Mouse (Mus musculus) embryo, embryonic 11 days (tissue): ENCODE measurements around the gene Psmb3.
"Not testable (repeated sequence)": the region's sequence is repeated elsewhere in the genome, so short reads cannot be mapped to it uniquely, and the experiment has no call there.

Experiments
- DNase-seq: peaks from one replicate; pipeline ENCODE4 v3.0.0-alpha.2; 2015

Gene Psmb3

DNA sequence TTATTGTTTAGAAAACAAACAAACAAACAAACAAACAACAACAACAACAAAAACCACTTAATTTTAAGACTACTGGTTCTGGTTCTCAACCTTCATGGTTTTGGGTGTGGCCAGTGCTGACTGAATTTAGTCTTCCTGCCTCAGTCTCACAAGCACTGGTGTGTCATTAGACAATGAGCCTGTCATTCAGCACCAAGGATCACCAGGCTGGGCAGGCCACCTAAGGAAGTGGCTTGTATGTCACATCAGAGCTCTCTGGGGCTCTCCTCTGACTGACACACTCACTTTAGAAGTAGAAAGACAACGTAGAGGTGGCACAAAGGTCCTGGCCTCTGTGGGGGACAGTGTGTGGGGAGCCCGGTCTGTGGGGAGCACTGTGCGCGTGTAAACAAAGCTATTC, 15.8 kb downstream of the Psmb3 start:
- DNase-seq: no peak

DNA sequence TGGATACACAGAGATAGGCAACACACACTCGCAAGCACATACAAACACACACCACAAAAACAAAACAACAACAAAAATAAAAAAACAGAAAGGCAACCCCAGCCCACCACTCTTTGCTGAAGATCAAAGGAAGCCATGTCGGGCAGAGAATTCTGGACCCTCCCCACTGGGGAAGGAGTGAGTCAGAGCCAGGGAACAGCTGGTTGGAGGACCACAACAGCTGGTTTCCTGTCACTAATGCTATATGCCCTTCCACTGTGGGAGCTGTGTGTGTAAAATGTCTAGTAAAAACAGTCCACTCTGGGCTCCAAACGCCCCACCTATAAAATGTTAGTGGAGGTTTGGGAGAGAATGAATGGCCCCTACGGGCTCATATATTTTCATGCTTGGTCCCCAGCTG, 18.1 kb downstream of the Psmb3 start:
- no peak for DNase-seq

DNA sequence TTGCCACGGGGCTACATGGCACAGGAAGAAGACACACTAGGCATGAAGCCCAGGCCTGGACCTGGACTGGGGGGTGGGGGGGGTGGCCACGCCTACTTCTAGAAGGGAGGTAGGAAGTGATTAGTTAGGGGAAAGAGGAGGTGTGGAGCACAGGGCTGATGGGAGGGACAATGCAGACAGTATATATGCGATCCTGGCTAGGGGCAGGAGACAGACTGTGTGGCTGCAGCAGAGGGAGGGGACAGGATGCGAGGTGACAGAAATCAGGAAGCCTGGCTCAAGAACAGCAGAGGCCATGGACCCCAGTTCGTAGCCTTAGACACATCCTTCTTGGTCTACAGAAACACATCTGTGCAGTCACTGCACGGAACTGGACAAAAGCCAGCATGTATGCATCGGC, 20.5 kb downstream of the Psmb3 start:
- DNase-seq: no peak

DNA sequence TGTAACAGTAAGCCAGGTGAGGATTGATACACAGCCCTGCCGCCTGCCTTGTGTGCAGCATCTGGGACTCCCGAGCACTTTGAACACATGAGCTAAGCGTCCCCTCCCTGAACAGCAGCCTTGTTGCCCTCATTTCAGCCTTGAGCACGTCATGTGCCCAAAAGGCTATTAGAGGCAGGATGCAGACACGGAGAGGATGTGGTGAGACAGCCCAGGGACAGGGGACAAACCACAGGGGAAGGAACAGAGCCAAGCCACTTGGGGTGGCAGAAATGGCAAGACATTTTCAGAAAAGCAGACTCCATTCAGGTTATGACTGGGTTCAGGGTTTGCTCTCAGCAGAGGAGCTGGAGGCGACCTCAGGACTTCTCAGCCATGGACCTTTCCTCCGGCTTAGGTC, 25.1 kb downstream of the Psmb3 start:
- DNase-seq: no peak

DNA sequence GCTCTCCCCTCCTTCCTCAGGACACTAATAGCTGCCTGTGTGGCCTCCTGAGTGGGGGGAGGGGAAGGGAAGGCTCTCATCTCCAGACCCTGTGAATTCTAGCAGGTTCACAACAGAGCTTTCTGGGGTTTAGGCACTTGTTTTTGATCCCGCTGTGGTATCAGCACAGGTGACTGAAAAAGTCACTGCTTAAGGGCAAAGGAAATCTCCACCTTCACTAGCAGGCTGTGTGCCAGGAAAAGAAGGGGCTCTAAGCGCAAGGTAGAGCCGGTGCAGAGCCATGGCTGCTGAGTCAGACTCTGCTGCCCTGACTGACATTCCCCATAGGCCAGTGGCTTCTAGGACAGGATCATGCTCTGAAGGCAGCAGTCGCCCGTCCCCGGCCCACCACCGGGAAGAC, 25.5 kb downstream of the Psmb3 start:
- no peak for DNase-seq

DNA sequence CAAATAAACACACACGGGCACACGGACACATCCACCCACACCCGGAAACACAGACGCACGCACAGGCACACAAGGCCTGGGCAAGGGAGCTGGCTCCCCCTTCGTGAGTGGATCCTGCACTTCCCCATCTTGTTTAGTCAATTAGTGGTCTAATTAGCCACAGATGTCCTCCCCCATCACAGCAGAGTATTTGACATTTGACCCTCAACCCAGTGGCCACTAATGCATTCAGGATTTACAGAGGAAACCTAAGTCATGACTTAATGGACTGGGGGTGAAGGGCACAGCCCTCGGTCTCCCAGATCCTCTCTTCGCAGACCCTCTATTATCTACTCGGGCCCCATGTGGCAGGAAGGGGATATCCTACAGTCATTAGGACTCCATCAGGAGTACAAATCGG, 30.5 kb downstream of the Psmb3 start:
- DNase-seq: peak; percentile 59

DNA sequence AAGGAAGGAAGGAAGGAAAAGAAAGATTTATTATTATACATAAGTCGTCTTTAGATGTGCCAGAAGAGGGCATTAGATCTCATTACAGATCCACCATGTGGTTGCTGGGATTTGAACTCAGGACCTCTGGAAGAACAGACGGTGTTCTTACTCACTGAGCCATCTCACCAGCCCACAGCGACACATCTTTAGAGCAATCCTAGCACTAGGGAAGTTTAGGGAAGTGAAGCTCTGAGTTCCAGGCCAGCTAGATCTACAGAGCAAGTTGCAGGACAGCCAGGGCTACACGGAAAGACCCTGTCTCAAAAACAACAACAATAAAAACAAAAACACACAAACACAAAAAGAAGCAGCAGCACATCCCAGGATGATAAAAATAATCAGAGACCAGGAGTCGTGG, 31.6 kb downstream of the Psmb3 start:
- not testable (repeated sequence) for DNase-seq

DNA sequence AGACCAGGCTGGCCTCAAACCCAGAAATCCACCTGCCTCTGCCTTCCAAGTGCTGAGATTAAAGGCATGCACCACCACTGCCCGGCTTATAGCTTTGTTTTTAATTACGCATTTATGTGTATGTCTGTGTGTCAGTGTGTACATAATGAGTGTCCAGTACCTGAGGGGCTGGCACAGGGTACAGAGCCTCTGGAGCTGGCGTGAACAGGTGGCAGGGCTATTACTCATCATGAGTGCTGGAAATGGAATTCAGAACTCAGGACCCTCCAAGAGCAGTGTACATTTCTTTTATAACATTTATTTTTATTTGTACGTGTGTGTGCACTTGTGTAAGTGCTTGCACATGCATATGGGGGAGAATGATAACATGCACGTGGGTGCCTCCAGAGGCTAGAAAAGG, 33.4 kb downstream of the Psmb3 start:
- no peak for DNase-seq

DNA sequence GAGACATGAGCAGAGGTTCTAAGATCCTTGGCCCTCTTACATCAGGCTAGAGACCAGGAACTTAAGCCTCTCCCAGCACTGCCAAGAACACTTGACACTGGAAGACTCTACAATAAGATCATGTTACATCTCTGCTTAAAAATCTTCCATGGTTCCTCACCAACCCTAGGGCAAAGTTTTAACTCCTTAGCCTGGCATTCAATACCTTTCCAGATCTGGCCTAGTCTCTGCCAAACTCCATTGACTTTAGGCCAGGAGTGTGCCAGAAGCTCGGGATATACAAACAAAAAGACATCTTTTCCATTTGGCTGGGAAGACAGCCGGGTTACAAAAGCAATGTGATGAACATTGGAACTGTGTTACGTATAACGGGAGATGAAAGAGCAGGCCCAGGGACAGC, 34.4 kb downstream of the Psmb3 start:
- DNase-seq: no peak

DNA sequence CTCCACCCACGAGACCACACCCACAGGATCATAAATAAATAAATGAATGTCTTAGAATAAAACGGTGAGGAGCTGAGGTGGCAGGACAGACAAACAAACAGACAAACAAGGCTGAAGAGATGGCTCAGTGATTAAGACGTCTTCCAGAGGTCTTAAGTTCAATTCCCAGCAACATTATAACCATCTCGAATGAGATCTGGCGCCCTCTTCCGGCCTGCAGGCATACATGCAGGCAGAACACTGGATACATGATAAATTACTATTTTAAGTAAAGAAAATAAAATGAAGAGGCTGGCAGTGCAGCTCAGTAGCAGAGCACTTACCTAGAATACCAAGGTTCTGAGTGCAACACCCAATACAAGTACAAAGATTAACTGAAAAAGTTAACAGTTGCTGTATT, 35.5 kb downstream of the Psmb3 start:
- peak; percentile 37 for DNase-seq

DNA sequence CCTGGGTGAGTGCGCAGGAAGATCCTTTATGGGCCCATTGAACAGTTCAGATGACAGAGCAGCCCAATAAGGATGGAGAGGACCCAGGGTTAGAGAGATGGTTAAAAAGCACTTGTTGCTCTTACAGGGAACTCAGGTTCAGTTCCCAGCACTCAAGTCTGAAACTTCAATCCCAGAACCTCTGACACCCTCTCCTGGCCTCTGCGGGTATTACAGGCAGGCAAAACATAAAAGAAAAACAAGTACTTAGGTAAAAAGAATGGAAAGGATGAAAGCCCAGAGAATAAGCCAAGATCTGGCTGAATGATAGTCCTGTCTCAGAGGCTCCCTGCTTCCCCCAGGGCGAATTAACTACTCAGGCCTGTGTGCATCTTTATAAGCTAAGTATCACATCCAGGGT, 36.0 kb downstream of the Psmb3 start:
- no peak for DNase-seq

DNA sequence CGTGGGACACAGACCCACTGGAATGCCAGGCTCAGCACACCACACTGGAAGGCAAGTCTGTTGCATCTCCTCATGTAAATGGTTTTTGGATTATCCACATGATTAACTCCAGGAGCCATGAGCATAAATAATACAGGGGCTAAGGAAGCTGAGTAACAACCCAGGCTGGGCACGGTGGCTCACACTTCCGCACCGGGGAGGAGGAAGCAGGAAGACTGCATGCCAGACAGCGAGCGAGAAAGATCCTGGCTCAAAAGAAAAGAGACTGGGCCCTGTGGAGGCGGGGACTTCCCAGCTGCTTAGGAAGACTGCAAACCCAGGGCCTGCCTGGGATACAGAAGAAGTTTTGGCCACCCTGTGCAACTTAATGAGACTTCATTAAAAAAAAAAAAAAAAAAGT, 37.0 kb downstream of the Psmb3 start:
- DNase-seq: peak; percentile 18

DNA sequence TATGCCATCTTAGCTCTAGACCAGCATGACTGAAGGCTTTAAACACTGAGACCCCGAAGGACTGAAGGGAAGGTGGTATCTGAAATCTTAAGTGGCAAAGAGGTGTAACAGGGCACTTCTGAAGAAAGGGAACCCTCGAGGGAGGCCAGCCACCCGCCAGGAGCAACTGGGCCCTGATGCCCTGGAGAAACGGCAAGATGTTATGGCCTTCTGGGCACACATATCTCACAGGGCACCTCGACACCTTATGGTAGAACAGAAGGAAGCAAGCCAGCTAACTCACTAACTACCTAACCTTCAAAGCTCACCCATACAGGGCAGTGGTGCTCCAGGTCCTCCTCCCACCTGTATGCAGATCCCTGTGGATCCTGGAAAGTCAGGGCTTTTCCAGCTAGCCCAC, 39.0 kb downstream of the Psmb3 start:
- DNase-seq: no peak

DNA sequence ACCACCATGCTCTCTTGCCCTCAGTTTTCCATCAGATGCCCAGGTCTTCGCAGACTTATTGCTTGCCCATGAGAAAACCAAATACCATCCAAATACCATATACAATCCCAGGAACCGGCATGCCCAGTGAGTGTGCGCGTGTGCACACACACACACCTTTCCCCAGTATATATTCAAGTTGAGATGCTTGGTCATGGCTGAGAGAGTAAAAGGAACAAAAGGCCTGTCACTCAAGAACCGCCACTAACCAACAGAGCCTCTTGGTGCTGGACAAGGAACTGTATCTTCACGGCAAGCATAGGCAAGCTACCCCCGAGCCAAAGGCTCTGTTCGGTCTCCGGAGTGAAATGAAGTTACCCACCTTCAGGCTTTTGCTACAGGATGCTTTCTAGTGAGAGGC, 39.4 kb downstream of the Psmb3 start:
- DNase-seq: no peak

DNA sequence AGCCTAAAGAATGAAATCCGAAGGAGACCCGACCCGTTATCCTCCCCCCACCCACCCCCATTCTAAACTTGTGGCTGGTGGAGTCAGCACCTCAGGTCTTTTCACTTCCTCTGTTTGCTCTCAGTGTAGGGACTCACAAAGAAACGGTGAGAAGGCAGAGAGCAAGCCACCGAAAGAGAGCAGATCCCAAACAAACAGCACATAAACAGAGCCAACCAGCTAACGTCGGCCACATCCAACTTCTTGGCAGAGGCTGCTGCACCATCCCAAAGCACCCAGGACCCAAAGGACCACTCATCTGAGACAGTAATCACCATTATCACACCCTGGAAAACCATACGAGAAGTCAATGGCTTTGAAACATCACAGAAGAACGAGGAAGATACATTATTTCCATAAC, 40.2 kb downstream of the Psmb3 start:
- DNase-seq: no peak

DNA sequence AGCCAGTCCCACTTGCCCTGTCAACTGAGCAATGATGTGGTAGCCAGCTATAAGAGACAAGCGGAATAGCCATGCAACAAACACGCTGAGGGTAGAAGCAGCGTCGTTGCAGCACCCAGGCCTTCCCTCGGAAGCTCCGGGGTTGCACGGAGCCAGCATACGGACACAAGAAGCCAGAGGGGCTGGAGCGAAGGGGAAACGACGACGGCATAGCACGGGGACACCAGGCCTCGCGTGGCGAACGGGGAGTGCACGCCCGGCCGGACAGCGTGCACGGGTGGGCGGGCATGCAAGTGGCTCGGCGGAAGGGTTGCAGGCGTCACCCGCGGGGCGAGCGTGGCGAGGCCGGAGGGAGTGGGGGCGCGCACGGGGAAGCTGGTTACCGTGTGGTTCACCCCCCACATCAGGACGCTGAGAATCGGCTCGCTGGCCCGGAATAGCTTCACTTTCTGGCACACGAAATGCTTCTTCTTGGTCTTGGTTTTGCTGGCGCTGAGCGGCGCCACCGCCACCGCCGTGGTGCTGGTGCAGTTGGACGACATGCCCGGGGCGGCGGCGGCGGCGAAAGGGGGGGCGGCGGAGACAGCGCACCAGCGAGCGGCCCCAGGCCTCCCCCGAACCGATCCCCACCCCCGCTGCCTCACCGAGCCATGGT, 41.0 kb downstream of the Psmb3 start, which contains the start of gene Pip4k2b:
TSS of gene Pip4k2b (minus strand) at position 642 of the 655 bp plus-strand sequence.
- DNase-seq: peak; percentile 68

DNA sequence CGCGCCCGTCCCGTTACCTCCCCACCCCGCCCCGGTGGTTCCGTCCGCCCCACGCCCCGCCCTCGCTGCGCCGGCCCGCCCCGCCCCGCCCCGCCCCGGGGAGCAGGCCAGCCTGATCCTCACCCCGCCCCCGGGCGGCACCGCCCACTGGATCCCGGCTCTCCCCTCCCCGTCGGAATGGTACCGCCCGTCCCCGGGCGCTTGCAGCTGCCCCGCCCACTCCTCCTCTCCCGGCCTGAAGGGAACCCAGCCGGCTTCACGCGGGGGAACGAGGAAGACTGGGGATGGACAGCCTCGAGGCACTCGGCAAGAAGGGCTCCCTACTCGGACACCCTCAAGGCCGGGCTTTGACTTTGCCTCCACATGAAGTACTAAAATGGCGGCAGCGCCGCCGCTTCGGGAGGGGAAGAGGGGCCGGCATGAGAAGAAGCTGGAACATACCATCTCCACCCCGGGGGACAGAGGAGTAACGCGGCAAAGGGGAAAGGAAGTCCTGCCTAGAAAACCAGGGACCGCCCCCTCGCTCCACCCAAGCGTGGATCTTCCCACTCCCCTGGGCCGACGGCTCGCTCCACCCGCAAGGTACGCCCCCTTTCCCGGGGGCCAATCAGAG, 41.6 kb downstream of the Psmb3 start:
- peak; percentile 99 for DNase-seq

DNA sequence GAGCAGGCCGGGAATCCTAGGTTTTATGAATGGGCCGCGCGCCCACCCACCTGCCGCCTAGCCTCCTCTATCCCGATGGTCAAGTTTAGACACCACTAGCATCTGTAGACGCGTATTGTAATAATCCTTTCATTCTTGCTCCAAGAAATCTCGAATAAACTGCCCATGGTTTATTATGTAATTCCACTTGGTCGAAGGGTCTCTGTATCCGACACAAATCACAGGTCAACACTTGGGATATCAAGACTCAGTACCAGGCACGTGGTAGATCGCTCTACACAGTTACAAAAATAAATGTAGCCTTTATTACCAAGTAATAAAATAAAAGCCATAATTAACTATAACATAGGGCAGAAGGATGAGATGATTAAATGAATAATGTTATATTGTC, 42.1 kb downstream of the Psmb3 start:
- no peak for DNase-seq

DNA sequence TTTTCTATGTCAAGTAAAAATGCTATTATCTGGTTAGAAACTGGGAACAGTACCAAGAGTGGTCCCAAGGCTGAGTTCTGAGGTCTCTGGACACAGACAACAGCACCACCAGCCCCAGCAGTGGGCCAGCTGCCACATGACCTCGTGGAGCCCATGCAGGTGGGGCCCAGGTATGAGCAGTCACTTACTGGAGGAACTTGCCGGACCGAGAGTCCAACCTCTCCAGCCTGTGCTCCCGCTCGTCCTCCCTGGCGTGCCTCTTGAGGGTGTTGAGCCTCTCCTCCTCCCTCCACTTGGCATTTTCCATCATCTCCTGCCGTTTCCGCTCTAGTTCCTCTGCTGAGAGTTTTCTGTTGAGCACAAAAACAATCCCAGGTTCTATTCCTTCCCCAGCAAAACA, 44.6 kb downstream of the Psmb3 start:
- DNase-seq: no peak

DNA sequence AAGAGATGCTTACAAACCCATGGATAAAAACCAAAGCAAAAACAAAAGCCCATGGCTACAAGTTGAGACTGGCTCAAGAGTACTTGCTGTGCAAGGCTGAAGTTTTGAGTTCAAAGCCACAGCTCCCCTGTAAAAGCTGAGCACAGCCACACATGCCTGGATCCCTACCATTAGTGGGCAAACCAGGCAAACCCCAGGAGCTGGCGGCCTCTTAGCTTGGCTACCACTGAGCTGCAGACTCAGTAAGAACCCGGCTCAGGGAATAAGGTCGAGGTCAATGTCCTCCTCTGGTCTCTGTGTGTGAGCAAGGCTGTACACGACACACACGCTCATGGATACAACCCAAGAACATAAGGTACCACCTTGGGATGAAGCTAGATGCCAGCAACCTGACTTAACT, 45.3 kb downstream of the Psmb3 start:
- no peak for DNase-seq

DNA sequence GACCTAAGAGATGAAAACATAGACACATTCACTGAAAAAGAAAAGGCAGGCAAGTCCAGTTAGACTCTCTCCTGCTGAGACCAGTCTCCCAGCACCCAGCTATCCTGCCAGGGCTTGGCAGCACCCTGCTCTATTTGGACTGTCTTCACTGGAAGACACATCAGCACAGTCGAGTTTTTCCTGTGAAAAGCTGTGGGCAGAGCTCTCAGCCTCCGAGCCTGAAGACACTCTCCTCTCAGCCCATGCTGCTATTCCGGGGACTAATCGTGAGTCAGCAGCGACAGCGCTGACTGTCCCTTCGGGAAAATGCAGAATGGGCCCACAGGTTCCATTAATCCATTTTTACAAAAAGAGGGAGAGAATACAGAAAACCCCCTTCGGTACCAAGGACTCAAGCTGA, 50.1 kb downstream of the Psmb3 start:
- DNase-seq: no peak

DNA sequence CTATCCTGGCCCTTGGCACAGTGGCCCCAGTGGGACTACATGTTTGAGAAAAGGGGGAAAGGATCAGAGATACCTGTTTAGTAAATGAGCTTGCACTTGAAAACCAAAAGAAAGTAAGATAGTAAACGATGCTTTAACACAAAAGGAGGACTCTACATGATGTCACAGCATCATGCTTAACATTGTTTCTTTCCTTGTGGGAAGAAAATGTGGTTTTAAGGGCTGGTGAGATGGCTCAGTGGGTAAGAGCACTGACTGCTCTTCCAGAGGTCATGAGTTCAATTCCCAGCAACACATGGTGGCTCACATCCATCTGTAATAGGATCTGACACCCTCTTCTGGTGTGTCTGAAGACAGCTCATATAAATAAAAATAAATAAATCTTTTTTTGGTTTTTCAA, 54.9 kb downstream of the Psmb3 start:
- no peak for DNase-seq

DNA sequence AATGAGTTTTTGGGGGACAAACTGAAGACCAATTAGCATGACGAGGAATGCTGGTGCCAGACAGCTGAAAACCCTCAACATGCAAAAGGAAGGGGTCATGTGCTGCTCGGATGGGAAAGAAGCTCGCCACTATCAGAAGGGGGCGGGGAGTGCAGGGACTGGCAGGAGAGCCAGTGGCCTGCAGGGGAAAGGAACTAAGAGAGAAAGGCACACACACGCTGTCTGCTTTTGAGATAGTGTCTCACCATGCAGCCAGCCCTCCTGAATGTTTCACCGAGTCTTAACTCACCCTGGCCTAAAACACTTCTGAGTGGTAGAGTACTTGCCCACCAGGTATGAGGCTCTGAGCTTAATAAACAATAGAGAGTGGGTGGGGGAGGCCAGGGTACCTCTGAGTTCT, 55.7 kb downstream of the Psmb3 start:
- DNase-seq: no peak

DNA sequence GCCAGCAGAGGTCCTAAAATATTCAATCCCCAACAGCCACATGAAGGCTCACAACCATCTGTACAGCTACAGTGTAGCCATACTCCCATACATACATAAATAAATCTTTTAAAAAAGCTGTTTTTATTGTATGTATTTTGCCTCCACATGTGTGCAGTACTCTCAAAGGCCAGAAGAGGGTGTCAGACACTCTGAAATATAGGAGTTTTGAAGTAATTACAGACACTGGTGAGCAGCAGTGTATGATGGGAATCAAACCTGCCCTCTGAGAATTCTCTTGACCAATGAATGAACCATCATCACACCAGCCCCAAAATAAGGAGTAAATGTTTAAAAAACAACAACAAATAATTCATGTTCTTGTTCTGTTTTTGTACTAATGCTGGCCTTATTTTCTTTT, 58.4 kb downstream of the Psmb3 start:
- peak; percentile 10 for DNase-seq
